Mouse (Mus musculus) retina, adult 2 months (tissue): ENCODE results near the gene Cobl.

Source experiments
- DNase-seq: peaks from one replicate; pipeline ENCODE4 v3.0.0-alpha.2; 2012; ENCODE audit warnings: low read depth, low spot score

Gene Cobl

GRCm38 (mm10) chr11:12444215-12444614, 20.5 kb downstream of the Cobl start:
- no peak for DNase-seq

DNA sequence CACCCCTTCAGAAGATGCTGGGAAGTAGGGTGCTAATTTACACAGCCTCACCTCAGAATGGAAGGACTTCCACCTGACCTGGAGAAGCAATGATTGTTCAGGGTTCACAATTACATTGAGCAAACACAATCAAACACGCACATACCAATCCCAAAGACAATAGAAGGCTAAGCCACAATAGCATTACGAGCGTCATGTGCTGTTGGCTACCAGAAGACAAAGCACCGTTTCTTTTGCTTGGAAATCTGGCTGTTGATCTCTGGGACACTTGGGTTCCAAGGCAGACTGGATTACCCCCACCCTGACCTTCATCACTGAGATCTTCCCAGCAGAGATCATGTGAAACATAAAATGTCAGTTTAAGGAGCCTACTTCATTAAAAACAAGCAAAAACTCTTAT, 21.1 kb downstream of the Cobl start:
- DNase-seq = no peak

DNA sequence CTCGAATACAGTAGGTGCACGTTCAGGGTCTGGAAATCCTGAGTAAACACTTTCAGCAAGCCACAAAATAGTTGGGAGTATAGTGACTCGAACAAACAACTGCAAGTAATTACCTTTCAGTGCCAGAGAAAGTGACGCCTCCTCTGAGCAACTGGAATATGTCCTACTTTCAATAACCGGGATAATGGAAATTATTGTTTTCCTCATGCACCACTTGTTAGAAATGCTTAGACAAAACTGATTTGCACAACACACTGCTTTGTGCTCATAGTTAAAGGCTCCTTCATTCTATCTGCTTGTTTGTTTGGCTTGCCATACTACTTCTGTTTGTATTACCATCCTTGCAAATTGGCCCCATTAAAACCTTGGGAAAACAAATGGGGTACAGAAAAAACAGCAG, 21.6 kb downstream of the Cobl start:
- no peak for DNase-seq

- no peak for DNase-seq
These were observed 22.5 kb downstream of the Cobl start for GRCm38 (mm10) chr11:12442283-12442682.

DNA sequence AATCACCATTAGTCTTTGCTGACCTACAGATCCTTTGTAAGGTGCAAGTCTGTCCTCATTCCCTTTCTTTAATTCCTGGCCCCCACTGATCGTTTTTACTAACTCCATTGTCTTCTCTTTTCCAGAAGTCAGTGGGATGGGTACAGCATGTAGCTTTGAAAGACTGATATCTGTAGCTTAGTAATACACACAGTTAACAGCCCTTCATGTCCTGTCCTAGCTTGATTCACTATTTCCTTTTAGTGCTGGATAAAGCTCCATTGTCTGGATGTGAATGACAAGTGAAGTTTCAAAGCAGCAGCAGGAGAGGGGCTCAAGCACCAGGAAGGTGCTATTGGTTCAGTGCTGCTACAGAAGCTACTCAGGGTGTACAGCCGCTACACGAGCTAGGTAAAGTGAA, 28.9 kb downstream of the Cobl start:
- no peak for DNase-seq

DNA sequence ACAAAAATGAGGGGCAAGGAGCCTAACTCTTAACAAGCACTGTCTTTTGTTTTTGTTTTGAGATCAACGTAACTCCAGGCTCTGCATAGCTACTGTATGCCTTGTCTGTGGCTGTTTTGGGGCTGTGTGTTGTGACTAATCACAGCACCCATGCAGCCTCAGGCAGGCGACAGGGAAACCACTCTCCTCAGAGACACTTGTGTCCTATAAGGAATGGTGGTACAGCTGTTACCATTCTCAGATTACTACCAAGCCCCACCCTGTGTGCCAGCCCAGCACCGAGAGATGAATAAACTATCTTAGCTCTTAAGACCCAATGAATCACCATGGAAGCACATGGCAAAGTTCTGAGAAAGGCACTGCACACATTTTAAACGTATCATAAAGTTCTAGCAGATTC, 29.7 kb downstream of the Cobl start:
- no peak for DNase-seq

DNA sequence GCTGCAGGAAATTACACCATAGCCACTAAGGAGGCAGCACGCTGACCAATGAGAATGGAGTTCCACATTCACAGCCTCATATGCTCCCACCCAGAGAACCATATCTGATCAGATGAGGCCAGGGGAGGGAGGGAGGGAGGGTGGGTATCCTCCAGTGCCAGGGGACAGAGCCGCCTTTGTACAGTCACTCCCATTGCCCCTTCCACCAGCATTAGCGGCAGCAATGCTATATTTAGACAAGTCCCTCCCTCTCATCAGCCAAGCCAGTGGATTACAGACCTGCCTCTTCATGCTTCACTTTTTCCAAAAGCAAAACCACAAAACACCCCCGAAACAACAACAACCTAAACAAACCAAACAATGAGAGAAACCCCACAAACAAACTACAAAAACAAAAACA, 30.2 kb downstream of the Cobl start:
- DNase-seq = no peak

GRCm38 (mm10) chr11:12431911-12432310, 32.8 kb downstream of the Cobl start:
- DNase-seq = no peak

- DNase-seq = no peak
These were observed 34.3 kb downstream of the Cobl start for GRCm38 (mm10) chr11:12430231-12431041.

- no peak for DNase-seq
These were observed 38.0 kb downstream of the Cobl start for GRCm38 (mm10) chr11:12426746-12427145.

DNA sequence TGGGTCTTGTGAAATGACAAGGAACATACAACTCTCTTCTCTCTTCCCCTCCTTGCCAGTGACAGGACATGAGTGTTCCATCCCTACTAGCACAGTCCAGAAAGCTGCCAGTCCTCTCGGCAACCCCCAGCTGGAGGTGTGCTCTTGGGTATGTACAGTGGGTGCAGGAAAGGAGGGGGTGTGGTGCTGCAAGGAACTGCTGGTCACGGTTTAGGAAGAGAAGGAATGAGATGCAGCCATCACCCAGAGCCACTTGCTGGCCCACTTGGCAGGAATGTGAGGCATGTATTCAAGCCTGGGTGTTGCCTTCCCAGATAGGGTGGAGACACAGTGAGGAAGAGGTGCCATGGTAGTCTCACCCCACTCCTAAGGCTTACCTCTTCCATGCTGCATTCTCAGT, 40.6 kb downstream of the Cobl start:
- no peak for DNase-seq

GRCm38 (mm10) chr11:12421183-12421582, 43.6 kb downstream of the Cobl start:
- DNase-seq = no peak

- DNase-seq = no peak
These were observed 44.6 kb downstream of the Cobl start for GRCm38 (mm10) chr11:12420146-12420545.

- no peak for DNase-seq
These were observed 47.9 kb downstream of the Cobl start for GRCm38 (mm10) chr11:12416899-12417298.

DNA sequence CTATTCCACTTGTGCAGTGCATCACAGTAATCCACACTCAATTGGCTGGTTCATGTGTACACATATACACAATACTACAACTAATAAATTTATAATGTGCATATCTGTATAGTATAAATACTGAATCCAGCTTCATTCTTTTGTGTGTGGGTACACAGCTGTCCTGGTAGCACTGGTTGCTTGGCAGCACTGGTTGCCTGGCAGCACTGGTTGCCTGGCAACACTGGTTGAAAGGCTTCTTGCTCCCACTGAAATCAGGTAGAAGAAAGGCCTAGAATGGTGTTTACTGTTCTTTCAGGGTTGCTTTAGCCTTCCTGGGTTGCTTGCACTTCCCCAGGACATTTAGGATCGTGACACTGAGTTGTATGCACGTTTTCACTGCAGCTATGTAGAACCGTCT, 49.4 kb downstream of the Cobl start:
- no peak for DNase-seq

DNA sequence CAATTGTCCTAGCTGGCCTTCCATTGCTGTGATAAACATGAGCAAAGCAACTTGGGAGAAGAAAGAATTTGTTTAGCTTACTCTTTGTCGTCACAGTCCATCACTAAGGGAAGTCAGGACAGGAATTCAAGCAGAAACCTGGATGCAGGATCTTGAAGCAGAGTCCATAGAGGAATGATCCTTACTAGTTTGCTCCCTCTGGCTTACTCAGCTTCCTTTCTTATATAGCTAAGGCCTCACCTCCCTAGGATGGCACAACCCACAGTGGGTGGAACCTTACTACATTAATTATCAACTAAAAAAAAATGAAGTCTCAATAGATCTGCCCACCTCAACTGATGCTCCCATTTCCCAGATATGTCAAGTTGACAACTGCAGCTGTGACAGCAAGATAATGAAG, 52.8 kb downstream of the Cobl start:
- DNase-seq = no peak

DNA sequence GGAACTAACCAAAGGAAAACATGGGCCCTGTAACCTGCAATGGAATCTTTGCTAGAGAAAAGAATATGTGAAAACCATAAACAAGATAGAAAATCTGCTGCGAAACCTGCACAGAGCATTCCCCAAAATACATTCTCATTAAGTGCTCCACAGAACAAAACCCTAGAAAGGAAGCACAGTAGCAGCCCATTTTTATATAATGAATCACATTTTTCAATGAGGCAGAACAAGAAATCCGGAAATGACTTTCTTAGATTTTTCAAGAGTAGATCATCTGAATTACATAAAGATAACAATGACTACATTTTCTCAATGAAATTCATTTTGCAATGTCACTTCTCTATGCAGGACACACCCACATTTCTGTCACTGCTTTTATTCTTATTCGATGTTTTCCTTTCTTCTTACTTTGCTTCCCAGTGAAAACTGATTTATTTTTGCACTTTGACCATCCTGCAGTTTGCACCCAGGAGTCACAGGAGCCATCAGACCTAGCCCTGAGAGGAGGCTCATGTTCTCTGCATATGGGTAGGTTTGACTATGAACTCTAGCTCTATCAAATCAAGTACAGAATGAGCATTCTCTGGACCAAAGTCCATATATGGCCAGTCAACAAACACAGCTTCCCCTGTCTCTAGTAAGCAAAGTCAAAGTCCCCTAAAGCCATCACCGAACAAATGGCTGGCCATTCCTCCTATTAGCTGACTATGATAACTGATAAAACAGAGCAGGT, 53.5 kb downstream of the Cobl start:
- DNase-seq = no peak

DNA sequence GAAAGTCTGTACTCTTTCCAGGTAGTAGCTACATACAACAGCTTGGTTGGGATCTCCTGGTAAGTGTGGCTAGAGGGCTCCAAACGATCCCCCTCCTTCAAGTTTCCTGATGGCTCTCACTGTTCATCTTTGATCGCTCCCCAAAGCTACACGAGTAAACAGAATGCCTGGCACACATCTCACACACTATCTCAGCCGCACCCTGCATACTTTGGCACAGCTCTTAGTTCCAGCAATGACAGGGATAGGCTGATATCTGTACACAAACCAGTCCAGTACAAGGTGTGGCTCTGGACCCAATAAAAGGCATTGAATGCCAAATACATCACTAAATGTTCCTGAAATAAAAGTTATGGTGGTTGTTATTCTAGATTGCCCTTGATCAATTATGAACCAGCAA, 55.3 kb downstream of the Cobl start:
- no peak for DNase-seq

GRCm38 (mm10) chr11:12407834-12408233, 56.9 kb downstream of the Cobl start:
- DNase-seq = no peak

GRCm38 (mm10) chr11:12399903-12400302, 64.9 kb downstream of the Cobl start:
- DNase-seq = no peak

GRCm38 (mm10) chr11:12396196-12396595, 68.6 kb downstream of the Cobl start:
- DNase-seq = no peak

- DNase-seq = no peak
These were observed 70.1 kb downstream of the Cobl start for GRCm38 (mm10) chr11:12394701-12395100.

DNA sequence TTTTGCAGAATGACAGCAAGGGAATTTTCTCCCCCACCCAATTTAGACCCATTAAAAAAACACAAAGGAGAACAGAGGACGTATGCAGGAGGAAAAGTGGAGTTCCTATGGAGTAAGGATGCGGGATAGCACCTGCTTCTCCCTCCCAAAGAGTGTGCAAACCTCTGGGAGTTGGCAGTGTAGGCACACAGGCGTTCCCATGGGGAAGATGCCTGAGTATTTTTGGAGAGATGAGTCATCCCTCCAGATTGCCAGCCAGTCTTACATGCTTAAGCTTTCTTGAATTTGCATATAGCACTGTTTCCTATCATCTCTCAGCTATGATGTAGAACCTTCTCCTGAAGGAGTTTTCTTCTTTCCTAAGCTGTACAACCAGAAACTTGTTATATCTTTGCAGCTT, 70.6 kb downstream of the Cobl start:
- no peak for DNase-seq
